Mouse (Mus musculus) granulocyte monocyte progenitor cell, adult 5-6 weeks (primary cell): ENCODE results near the gene Ccn6. TPM values are rescaled to one million over a fixed set of nuclear protein-coding genes. Genes with fewer than 3 reads are reported as not detected.
"Not testable (repeated sequence)": the region's sequence is repeated elsewhere in the genome, so short reads cannot be mapped to it uniquely, and the experiment has no call there.

Experiments
- ATAC-seq: replicated peaks from 2 replicates; pipeline ENCODE4 v1.8.0; 2016; ENCODE audit warnings: mild to moderate bottlenecking, moderate TSS enrichment, inconsistent platforms; ENCODE audit not compliant: poor library complexity, severe bottlenecking
- total RNA-seq, 2 experiments: library from RNA; stranded (forward) in 1 of 2; stranded (reverse) in 1 of 2; fragments of 200-712, 200-1000 nt in 1 of 2; fragments of >200 nt in 1 of 2; fragmentation: Nextera tagmentation in 1 of 2; gene quantifications; 2 replicates each; pipeline ENCODE4 v1.2.3; 2014 to 2017

Ccn6 gene
- total RNA-seq (2014; fragmentation: Nextera tagmentation), result not detected in 2 replicates
- total RNA-seq (2017), result not detected in 2 replicates

DNA sequence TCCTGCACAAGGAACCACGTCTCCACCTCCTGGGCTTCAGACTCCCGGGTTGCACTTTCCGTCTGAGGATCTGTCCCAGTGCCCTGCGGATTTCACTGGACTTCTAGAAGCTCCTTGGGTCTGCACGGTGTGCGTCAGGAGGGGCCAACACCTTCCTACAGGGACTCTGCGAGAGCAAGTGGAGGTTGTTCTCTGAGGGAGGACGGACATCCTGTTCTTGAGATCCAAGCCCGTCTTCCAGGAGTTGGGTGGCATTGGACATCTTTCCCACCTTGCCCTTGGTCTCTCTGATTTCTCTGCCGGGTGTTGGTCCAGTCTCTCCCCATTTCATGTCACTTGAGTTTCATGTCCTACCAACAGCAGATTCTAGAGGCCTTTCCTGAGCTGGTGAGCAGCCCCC lies at the start of gene Ccn6:
Gene Ccn6 (minus strand): TSS at position 101 of the 400 bp plus-strand sequence.
- ATAC-seq, result no peak

DNA sequence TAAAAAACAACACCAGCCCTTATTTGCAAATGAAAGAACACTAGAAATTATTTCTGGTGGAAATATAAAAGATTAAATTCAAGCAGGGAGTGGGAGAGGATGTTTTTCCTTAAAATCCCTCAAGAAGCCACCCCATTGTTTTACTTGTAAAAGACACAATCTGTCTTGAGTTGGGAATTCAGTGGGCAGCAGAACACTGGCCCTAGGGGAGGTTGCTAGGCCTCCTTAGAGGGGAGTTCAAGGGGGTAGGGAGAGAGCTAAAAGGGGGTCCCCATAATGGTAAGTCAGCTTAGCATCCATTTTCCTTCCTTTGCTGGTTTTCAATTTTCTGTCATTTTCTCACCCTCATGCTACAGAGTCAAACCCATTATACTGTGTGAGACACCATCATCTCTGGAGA lies 46.4 kb upstream of the Ccn6 start:
- no peak for ATAC-seq

DNA sequence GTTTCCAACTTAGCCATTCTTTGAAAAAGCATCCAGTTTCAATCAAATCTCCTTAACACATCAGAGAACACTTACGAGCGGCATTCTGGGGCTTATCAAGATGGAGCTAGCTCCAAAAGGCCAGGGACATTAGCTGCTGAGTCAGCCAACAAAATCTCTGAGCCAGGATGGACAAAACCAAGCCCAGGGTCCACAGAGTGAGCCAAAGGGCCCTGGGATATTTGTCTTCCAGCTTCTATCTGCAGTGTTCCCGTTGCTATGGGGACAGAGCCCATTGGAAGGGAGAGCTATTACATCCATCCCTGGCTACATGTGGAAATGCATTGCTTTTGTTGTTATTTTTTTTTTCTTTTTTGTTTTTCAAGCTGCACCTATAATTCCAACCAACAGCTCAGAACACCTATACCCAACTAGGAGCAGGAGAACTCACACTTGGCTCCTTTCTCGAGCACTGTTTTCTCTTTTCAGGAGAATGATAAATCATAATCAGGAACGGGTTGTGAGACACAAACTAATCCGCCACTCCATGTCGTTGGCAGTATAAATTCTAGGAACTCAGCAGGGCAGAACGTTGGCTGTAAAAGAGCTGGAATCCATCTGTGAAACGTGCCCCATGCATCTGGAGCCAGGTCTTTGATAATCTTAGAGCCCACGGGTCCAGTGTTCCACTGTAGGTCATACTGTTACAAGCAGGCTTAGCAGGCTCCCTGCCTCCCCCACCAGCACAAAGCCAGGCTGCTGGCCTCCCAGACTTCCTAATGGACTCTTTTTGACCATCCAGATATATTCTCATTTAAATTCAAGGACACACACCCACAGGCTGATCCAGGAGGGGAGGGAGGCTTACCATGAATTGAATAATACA lies 45.8 kb upstream of the Ccn6 start:
- ATAC-seq, result no peak

GRCm38 (mm10) chr10:39208712-39209111 lies 45.1 kb upstream of the Ccn6 start:
- ATAC-seq, result peak; percentile 96

DNA sequence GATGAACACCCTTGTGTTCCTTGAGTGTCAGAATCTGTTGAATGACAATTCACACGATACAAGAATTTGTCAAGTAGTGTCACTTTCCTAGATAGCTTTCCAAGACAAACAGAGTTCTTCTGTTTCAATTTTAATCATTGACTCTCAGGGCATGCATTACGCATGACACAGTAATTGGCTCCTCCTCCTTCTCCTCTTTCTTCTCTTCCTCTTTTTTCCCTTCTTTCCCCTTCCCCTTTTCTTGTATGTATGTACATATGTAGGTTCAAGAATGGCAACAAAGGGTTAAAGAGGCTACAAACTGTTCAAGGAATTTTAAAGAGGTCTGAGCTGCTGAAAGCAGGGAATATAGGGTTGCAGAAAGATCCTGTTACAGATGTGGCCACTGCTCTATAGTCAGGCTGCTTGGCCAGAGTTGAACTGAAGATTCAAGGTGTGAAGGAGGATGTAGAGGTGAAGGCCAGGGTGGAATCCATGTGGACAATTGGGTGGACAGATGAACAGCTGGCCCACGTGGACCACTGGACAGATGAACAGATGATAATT lies 43.8 kb upstream of the Ccn6 start:
- peak; percentile 63 for ATAC-seq

GRCm38 (mm10) chr10:39202490-39202889 lies 38.9 kb upstream of the Ccn6 start:
- no peak for ATAC-seq

GRCm38 (mm10) chr10:39198216-39198615 lies 34.6 kb upstream of the Ccn6 start:
- ATAC-seq, result not testable (repeated sequence)

DNA sequence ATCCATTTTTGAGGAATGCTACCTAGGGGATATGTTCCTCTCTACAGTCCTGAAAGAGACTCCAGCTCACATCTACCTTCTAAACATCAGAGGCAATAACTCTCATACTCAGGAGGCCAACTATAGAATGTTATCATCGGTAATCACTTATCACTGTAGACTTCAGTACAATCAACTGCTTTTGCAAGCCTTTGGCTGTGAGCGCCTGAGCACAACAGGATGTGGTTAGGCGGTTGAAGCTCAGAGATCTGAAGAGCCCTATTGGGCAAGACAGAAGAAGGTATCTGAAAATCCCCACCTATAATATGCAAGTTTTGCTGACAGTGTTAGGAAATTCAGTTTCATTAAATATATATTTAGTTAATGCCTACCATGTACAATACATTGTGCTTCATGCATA lies 29.1 kb upstream of the Ccn6 start:
- peak; percentile 95 for ATAC-seq

DNA sequence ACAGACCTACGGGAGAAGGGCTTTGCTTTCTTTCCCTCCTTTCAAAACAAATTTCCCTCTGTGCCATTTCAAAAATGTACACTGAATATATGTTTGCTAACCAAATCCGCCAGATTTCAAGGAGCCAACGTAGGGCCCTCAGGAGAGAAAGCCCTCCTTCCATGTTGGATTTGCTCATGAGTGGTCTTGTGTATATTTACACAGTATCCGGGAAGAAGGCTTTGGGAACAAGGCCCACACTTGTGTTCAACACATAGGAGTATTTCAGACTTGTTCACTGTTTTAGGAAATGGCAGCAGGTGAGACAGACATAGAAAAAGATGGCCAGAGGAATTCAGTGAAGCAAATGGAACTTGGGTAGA lies 21.9 kb upstream of the Ccn6 start:
- ATAC-seq, result no peak

DNA sequence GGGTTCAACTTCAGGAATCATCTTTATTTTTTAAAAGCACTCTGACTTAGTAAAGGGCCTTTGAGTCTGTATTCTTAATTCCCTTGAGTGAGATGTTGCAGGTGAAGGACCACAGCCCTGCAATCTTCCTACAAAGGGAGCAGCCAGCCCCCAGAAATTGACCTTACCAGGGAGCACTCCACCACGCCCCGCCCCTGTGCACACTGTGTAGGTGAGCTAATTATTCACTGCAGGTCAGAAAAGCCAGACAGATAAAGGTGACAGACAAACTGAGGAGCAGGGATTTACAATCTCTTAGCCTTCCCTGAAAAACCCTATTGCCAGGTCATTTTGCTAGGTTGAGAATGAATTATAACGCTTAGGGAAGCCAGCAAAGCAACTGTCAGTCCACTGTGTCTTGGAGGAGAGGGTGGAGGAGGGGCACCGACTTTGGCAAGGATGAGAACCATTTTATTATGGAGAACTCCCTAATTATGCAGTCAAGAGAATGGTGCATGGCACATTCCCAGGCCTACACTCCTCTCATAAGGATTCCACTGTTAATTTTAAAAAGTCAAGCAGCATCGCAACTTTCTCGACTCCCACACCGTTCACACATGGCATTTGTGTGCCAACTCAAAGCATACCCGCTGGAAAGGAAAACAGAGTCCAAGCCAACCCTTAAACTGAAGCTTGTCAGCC lies 21.4 kb upstream of the Ccn6 start:
- no peak for ATAC-seq

DNA sequence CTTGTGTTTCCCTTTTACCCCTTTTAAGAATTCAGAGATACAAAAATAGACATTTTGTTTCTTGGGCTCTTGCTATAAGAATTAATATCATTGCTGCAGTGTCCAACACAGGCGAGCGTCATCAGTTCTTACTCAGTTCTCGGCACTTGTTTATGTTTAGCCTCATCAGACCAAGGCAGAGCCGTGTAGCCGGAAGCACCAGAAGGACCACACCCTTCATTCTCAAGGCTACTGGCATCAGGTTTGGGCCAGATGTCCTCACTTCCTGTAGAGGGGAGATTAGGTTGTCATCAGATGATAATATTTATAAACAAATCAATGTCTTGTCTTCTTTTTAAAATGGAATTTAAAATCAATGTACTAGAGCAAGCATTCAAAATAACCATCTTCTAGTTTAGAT lies 13.4 kb upstream of the Ccn6 start:
- ATAC-seq, result no peak

DNA sequence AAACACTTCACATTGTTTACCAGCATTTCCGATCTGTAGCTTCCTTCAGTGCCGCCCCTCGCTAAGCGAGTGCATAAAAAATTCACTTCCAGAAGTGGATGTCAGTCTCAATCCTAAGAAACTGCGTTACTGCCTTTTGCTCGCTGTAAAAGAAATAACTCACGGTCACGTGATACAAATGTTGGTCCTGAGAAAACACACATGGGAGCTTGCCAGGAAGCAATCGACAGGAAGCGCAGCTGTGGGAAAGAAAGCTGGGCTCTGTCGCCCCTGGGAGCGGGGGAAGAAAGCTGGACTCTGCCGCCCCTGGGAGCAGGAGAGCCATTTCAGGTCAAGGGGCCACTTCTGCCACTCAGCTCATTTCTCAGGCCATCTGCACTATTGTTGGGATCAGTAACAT lies 9.5 kb upstream of the Ccn6 start:
- no peak for ATAC-seq

DNA sequence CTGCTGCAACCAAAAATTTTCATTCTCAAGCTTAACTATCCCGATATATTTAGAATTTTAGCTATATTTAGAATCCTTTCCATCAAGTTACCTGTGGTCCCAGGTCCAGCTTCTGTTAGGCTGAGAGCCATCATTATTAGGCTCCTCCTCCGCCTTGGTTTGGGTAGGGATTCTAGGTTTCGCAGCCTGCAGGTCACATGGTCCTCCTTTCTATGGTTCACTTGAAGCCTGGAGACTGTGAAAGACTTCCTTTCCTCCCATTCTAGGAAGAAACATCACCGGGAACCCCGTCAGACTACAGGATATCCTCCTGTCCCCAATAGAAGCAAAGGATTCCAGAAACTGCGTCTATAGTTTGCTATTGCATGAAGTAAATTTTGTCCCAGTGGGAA lies 8.9 kb upstream of the Ccn6 start:
- no peak for ATAC-seq

DNA sequence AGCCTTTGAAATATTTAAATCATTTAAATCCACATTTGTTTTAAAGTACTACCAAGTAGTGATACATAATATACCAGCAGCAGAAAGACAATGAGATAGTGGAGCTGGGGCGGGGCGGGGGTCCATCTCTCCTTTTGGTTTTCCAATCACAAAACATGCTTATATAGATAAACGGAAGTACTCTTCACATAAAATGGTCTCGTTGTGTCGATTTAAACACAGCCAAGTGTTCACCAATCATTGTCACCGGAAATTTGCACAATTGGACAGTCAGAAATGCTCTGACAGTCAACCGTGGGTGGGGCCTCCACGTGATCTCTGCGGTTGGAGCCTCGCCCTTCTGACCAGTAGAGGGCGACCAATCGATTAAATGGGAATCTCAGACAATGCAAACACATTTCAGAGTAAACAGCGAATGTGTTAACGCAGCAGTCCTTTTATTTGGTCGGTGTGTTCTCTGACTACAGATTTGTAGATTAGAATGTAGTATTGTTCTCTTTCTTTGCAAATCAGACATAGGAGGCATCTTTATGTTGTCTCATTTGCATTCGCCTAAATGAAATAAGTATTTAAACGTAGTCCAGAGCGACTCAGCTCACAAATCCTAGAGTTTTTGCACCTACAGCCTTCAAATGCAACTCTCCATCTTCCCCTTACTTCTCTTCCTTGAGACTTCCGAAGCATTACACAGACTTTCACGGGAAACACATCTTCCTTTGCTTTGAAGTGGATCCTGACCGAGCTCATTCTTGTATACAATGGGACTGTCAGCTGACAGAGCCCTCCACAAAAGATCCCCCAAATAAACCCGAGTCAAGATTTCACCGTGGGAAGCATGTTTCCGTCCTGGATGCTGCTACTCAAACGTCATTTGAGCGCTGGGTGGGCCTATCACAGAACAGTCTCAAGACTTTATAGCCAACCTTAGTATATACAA lies 8.3 kb upstream of the Ccn6 start:
- ATAC-seq, result peak; percentile 80

DNA sequence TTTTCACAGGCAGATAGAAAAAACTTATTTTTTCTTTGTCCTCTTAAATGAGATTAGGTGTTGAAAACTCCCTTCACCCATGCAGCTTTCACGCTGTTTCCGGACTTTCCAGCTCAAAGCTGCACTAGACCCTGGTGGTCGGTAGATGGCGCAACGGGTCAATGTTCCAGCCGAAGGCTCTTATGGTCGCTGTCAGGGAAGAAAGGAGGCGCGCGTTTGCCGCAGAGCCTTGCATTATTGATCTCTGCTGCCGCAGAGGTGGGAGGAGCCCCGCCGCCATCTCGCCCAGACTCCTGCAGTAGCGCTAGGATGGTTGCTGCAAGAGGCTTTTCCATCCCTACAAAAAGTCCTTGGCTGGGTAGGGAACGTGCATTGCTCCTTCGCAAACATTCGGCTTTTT lies 7.5 kb upstream of the Ccn6 start:
- ATAC-seq, result peak; percentile 82

DNA sequence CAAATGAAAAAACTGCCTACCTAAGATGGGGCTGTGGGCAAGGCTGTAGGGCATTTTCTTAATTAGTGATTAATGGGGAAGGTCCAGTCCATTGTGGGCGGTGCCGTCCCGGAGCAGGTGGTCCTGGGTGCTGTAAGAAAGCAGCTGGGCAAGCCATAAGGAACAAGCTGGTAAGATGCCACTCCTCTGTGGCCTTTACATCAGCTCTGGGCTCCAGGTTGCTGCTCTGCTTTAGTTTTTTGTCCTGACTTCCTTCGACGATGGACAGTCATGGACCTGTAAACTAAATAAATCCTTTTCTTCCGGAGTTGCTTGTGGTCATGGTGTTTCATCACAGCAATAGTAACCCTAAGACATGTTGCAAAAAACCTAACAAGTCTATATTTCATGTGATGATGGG lies 7.1 kb upstream of the Ccn6 start:
- peak; percentile 28 for ATAC-seq

GRCm38 (mm10) chr10:39170181-39170580 lies 6.6 kb upstream of the Ccn6 start:
- peak; percentile 24; the same call in 1 of the 2 replicates for ATAC-seq

DNA sequence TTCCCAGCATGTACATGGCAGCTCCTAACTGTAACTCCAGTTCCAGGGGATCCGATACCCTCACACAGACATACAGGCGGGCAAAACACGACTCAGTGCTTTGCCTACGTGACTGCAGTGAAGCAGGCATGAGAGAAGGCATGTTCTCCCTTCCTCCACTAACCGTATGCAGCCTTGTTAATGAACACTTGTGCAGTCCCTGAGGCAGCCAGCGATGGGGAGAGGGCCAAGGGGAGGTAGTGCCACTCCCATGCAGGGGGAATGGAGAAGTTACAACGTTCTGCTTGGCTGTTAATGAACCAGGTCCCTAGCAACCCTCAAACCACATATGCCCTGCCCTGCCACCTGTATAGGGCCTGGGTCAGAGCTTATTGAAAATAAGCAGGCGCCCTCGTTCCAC lies 6.0 kb upstream of the Ccn6 start:
- ATAC-seq, result 0 out of 2 replicates have a peak, but pooled peaks have one; percentile 6

DNA sequence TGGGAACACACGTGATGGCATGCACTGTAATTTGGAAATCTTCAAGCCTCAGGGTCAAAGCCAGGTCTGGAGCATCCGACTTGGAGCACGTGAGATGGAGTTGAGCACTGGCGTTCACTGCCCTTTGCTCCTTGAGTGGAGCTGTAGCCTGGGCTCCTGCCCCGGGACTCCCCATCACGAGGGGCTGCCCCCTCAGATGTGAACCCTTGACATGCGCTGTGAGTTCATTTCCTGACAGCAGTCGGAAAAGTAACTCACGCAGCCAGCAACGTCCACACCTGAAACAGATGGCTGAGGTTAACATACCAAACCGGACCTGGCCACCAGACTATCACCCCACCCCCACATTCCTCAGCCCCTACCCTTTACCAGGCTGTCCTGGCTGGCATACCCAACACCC lies 4.0 kb upstream of the Ccn6 start:
- no peak for ATAC-seq

DNA sequence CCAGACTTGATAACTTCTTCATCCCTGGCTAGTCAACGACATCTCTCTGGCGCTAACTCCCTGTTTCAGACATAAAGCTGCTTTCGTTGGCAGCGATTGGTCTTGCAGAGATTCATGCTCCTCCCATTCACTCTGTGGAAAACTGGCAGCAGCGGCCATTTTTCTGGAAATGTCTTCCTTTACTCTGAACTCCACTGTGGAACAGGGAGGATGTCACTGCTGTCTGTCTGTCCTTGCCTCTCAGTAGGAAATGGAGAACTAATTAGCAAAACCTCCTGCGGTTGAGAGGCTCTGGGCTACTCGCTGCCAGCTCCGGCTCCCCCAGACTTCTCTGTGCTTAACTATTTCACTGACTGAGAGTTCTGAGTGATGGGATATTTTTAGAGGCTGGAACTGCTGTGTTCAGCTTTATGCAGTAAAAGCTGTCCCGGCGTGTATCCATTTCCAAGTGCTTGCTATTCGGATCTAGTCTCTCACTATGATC lies 2.1 kb upstream of the Ccn6 start:
- ATAC-seq, result peak; percentile 31; the same call in 1 of the 2 replicates
